Mouse (Mus musculus): ENCODE results near the gene Gm3629. TPM values are rescaled to one million over a fixed set of nuclear protein-coding genes. Genes with fewer than 3 reads are reported as not detected.
"Not testable (repeated sequence)": the region's sequence is repeated elsewhere in the genome, so short reads cannot be mapped to it uniquely, and the experiment has no call there.

The Gm3629 gene
- total RNA-seq (2021) = 1 to 10 TPM in 1 of 2 experiments, under 1 TPM in 1; 0.56 to 1.2 TPM
- long read RNA-seq, experiment 1 = 0 reads
- long read RNA-seq, experiment 2 = 0 reads

DNA sequence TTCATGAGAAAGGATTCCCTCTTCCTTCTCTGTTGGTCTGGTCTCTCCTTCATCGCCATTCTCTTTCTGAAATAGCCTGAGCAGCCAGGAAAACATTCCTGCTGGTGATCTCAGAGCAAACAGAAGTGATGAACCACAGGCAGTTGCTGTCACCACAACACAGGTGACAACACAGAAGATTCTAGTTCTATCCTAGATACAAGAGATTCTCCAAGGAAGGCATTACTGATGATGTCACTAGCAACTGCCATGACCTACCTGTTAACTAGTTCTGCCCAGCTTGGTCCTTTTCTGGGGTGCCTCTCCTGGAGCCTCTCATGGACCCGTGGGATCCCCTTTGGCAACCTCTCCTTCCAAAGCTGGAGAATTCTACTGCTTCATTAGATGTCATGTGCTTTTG, at the start of gene Gm3629:
TSS of gene Gm3629 (minus strand) at position 101 of the 400 bp plus-strand sequence.
- DNase-seq = not testable (repeated sequence)

DNA sequence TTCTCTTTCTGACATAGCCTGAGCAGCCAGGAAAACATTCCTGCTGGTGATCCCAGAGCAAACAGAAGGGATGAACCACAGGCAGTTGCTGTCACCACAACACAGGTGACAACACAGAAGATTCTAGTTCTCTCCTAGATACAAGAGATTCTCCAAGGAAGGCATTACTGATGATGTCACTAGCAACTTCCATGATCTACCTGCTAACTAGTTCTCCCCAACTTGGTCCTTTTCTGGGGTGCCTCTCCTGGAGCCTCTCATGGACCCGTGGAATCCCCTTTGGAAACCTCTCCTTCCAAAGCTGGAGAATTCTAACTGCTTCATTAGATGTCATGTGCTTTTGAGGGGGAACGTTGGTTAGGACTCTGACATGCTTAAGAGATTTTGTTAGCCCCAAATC, 31.9 kb upstream of the Gm3629 start, which contains the start of gene Gm3460:
TSS of gene Gm3460 (minus strand) at position 101 of the 400 bp plus-strand sequence.
- DNase-seq = not testable (repeated sequence)

- peak; percentile 2 for DNase-seq
Measured at GRCm38 (mm10) chr14:6606436-6606835, 16.0 kb upstream of the Gm3629 start.

GRCm38 (mm10) chr14:6605004-6605403, 14.6 kb upstream of the Gm3629 start:
- peak; percentile 4 for DNase-seq

GRCm38 (mm10) chr14:6604551-6604950, 14.1 kb upstream of the Gm3629 start:
- DNase-seq = not testable (repeated sequence)

- DNase-seq = not testable (repeated sequence)
Measured at GRCm38 (mm10) chr14:6537190-6537589, 53.2 kb downstream of the Gm3629 start, which contains the start of gene Gm8356. TSS of gene Gm8356 (minus strand) at chr14:6537290.

Other genes starting within 250 kb of the Gm3629 start
- gene Gm3618, start 246.9 kb downstream of the Gm3629 start, total RNA-seq (2021) = not detected
- not detected for gene Gm16440, start 200.3 kb downstream of the Gm3629 start, total RNA-seq (2021)
- gene Gm3591, start 178.1 kb downstream of the Gm3629 start, total RNA-seq (2021) = not detected
- gene Gm3594, start 146.0 kb downstream of the Gm3629 start, total RNA-seq (2021) = not detected
- not detected for gene Gm8356, start 53.3 kb downstream of the Gm3629 start, total RNA-seq (2021)
- not detected for gene Gm3460, start 31.8 kb upstream of the Gm3629 start, total RNA-seq (2021)
- not detected for gene Gm10251, start 93.6 kb upstream of the Gm3629 start, total RNA-seq (2021)
- gene Gm8050, start 129.6 kb upstream of the Gm3629 start, total RNA-seq (2021) = not detected
- 1 to 10 TPM; 5.2 to 5.6 TPM for gene Gm3636, start 151.7 kb upstream of the Gm3629 start, total RNA-seq (2021)
- under 1 TPM; 0.23 to 0.41 TPM for gene Gm8362, start 183.8 kb upstream of the Gm3629 start, total RNA-seq (2021)
- gene Gm3642, start 249.7 kb upstream of the Gm3629 start, total RNA-seq (2021) = under 1 TPM in 1 of 2 experiments, not detected in 1; 0.14 TPM